Mouse (Mus musculus): Measurements from ENCODE around the gene Olfr961.

The Olfr961 gene

DNA sequence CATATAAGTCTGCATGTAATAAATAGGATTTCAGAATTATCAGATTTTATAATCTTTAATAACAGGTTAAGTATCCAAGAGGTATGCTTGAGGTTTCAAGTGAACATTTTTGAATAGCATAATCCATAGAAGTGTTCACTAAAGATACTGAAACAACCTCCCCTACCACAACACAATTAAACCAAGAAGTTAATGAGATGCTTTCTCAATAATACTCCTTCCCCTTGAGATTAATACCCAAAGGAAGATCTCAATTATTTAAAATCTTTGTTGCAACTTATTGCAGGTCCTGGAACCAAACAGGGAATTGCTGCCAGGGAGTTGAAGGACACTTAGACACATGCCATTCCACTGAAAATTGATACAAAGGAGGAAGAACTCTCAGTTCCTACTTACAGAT lies at the start of gene Olfr961:
TSS of gene Olfr961 (plus strand) at position 301 of the 400 bp plus-strand sequence.
- DNase-seq: no peak

DNA sequence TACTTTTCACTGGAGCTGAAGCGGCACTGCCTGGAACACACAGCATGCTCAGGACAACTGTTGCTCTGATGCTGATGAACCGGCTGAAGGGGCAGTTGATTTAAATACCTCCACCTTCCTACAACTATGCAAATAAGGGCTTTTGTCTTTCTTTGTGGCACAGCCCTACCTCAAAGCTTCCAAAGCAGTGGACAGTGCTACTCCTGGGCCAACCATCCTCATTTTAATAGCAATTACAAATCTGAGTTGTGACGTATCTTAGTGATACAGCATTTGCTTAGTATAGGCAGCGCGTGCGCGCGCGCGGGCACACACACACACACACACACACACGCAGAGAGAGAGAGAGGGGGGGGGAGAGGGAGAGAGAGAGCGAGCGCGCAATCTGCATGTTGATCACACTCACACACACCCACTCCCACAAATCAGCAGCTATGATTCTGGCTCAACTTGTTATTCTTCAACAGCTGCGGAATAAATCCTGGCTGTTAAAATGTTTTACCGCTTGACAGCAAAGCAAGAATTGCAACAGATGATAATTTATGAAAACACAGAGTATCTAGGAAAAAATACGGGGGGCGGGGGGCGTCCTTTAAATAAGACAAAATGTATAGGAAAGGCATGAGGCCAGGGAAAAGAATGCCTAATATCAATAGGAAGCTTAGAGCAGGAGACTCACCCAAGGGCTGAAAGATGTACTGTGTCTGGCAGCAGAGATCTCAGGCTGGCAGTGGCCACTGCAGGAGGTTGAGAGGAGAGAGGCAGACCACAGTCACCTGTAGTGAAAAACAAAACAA lies 42.2 kb upstream of the Olfr961 start:
- DNase-seq: no peak

DNA sequence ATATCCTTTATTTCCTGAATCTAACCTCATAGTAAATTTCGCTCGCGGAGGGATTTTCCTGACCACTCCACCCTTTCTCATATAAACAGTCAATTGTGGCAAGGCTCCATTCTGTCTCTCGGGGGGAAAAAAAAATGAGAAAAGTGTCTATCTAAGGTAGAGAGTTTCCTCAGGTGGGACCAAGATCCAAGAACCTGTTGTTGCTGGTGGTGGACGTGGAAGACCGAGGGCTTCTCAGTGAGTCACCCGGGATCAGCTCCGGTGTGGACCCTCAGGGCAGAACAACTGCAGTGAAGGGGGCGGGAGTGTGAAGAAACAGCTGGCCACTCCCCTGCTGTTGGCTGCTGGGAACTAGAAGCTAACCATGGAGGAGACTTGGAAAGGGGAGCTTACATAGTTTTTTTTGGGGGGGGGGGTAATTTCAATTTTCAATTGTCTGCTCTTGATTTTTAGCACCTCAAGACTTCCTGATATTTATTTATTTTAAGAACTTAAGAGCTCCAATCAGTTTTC lies 41.5 kb upstream of the Olfr961 start:
- DNase-seq: no peak

DNA sequence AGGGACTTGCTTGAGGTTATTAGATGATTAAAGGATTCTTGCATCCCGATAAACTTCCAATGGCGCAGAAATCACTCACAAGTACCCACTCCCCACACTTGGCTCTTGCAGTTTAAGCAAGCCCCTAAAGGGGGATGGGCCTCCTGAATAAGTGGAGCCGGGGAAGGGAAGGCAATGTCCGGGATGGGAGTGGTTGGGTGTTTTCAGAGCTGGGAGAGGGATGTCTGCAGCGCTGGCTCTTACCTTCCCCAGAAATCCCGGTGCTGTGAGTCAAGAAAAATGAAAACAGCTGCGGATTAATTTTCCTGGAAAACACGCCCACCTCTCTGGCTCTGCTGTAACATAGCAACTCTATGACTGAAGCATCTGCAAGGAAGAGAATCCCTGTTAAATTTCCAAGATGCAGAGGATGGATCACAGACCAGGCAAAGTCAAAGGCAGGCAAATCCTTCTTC lies 40.9 kb upstream of the Olfr961 start, which contains the start of gene AW551984:
TSS of gene AW551984 (minus strand) at position 405 of the 455 bp plus-strand sequence.
- DNase-seq: no peak

DNA sequence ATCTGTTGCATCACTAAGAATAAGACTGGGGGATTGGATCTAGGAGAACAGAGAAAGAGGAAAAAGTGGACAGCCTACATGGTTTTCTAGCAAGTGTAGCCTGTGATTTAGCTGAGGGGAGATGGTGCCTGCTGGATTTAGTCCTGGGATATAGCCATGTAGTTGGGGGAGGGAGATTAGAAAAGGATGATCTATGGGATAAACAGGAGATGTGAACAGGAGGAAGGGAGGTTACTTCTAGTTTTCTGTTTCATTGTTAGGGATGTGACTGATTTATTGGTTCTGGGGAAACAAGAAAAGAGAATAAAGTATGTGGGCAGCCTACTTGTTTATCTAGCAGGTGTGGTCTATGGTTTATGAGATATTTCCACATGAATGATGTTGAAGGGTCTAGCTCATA lies 36.4 kb upstream of the Olfr961 start:
- DNase-seq: no peak

DNA sequence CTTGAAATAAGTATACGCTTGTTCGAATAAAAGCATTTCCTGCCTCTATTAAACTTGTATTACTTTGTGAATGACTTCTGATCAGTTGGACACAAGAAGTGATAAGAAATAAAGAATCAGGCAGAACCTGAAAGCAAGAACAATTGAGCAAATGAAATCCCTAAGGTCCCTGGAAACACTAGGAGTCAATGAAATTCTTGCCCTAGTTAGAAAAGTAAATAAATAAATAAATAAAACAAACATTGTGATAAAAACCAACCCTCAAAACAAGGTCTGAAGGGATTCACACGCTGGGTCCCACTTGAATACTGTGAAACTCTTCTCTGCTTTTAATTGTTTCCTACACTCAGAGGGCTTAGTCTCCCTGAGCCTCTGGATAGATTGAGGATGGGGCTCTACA lies 34.5 kb upstream of the Olfr961 start, which contains the start of gene Olfr148:
TSS of gene Olfr148 (plus strand) at position 301 of the 400 bp plus-strand sequence.
- DNase-seq: no peak

DNA sequence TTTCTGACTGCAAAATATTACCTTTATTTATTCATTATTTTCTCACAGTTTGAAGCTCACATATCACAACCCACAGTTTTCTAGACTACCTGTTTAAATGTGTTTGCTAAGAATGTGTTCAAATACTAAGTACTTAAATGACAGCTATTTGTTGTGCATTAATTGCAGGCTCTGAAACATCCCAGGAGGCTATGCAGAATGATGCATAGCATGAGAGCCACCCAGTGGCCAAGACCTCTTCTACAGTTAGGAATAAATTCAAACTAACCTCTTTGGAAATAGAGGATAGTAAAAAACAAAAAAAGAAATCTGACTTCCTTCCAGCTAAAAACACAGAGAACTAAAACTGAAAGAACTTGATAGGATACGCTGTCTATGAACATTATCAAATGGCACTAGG lies 32.9 kb upstream of the Olfr961 start:
- DNase-seq: no peak

DNA sequence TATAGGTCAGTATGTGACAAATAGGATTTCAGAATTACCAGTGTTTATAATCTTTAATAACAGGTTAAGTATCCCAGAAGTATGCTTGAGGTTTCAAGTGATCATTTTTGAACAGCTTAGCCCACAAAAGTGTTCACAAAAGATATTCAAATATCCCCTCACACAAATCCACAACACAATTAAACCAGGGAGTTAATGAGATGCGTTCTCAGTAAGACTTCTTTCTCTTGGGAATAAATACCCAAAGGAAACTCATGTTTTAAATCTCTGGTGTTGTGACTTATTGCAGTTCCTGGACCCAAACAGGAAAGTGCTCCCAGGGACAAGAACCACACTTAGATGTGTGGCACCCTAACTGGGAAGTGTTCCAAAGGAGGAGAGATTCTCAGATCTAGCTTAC lies 23.8 kb upstream of the Olfr961 start, which contains the start of gene Olfr960:
TSS of gene Olfr960 (plus strand) at position 301 of the 400 bp plus-strand sequence.
- DNase-seq: no peak

DNA sequence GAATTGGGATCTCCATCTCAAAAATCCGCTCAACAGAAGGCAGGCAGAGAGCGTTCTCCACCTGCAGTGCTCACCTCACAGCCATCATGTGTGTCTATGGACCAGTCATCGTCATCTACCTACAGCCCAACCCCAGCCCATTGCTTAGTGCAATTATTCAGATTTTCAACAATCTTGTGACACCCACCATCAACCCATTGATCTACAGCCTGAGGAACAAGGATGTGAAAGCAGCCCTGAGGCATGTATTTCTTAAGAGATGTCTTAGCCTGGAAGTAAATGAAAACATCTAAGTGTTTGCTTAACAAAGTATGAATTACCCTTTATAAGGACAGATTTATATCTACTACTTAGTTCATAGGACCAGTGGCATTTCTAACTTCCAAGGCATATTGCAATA lies 21.1 kb upstream of the Olfr961 start:
- no peak for DNase-seq

DNA sequence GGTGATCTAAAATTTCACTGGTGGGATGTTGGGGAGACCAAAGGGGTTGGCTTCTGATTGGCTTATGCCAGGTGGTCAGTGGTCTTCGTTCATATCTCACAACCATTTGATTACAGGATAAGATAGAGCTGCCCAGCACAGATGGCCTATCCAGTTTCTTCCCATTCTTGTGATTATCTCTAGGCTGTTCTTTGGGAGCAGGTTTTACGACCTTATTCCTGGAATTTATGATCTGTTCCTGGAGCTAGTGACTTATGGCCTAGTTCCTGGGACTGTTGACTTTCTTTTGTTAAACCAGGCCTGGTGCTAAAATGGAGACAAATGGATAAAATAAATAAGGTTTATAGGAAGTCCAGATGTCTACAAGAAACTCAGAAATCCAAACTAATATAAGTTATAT lies 20.2 kb upstream of the Olfr961 start:
- no peak for DNase-seq

DNA sequence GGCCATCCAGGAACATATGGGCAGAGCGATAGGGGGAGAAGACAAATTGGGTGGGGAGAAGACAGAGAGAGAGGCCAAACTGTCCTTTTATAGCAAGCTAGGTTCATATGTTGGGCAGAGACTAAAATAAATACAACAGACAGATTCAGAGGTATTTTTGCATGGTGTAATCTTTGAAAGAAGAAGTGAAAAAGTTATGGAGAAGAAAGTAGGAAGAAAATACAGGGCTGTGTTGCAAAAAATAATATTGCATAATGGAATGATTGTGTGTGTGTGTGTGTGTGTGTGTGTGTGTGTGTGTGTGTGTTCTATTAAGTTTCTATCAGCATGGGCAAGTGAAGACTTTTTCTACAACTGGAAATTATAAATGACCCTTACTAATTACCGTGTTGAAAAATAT lies 15.8 kb upstream of the Olfr961 start:
- no peak for DNase-seq

DNA sequence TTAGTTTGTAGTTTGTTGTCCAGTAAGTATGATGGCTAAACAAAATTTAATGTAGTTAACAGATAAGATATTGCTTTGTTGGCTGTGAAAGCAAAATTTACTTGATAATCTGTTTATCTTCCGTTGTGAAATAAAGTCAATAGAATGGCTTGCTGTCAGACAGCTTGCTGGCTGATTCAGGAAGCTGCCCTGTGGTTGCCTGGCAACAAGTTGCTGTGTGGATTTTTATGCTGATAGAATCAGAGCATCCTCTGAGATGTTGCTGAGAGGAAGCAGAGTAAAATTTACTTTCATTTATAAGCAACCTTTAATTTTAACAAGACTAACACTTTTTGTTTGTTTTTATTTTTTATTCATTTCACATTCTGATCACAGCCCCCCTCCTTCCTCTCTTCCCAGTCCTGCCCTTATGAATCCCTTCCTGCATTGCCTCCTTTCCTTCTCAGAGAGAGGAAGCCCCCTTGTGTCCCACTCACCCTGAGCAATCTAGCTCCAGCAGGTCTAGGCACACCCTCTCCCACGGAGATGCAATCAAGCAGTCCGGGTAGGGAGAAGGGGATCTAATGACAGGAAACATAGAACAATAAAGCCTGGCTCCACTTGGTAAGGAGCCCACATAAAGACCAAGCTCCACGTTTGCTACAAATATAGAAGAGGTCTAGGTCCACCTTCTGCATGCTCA lies 10.8 kb upstream of the Olfr961 start:
- DNase-seq: no peak

DNA sequence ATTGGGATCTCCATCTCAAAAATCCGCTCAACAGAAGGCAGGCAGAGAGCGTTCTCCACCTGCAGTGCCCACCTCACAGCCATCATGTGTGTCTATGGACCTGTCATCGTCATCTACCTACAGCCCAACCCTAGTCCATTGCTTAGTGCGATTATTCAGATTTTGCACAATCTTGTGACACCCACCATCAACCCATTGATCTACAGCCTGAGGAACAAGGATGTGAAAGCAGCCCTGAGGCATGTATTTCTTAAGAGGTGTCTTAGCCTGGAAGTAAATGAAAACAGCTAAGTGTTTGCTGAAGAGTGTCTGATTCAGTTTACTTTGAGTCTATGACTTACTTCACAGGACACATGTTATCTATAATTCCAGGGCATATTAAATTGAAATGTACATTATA lies 2.5 kb downstream of the Olfr961 start:
- no peak for DNase-seq

DNA sequence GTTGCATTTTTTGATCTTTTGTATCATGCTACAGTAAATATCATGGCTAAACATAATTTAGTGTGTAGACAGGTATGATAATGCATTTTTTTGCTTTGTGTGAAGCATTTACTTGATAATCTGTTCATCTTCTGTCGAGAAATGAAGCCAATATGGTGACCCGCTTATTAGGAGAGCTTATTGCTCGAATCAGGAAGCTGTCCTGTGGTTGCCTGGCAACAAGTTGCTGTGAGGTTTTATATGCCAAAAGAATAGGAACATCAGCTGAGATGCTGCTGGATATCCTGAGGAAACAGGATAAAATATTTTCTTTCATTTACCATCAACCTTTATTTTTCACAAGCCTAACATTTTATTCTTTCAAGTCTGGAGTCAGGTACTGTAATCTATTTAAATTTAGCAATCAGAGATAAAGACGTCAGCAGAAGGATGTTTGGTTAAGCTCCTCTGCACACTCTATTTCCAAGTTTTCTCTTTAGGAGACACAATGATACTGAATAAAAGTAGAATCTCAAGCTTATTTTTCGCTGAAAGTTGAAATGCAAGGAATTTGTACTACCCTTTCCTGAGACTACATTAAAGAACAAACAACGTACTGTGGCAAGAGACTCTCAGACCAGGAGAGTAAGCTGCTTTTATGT lies 10.0 kb downstream of the Olfr961 start:
- DNase-seq: no peak

DNA sequence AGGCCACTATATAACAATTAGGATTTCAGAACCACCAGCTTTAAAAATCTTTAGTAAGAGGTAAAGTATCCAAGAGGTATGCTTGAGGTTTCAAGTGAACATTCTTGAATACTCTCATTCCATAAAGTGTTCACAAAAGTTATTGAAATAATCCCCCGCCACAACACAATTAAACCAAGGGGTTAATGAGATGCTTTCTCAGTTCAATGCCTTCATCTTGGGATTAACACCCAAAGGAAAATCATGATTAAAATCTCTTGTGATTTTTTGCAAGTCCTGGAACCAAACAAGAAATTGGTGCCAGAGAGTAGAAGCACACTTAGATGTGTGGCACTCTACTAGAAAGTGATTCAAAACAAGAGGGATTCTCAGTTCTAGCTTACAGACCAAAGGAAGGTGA lies 22.0 kb downstream of the Olfr961 start, which contains the start of gene Olfr963:
TSS of gene Olfr963 (plus strand) at position 301 of the 400 bp plus-strand sequence.
- DNase-seq: no peak

DNA sequence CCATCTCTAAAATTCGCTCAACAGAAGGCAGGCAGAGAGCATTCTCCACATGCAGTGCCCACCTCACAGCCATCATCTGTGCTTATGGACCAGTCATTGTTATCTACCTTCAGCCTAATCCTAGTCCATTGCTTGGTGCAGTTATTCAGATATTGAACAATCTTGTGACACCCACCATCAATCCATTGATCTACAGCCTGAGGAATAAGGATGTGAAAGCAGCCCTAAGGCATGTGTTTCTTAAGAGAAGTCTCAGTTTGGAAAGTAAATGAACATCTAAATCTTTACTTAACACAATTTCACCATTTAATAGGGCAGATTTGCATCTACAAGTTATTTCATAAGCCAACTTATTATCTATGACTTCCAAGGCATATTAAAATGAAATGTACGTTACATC lies 24.8 kb downstream of the Olfr961 start:
- no peak for DNase-seq

DNA sequence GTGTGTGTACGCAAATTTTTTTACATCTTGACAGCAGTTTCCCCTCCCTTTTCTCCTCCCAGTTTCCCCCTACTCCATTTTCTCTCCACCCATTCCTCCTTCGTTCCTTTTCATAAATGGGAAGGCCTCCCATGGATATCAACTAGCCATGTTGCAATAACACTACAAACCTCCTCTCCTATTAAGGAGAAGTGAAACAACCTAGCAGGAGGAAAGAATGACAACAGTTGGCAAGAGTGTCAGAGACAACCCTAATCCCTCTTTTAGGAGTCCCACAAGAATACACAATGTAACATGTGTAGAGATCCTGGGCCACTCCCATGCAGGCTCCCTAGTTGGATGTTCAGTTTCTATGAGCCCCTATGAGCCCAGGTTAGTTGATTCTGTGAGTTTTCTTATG lies 29.9 kb downstream of the Olfr961 start:
- no peak for DNase-seq

DNA sequence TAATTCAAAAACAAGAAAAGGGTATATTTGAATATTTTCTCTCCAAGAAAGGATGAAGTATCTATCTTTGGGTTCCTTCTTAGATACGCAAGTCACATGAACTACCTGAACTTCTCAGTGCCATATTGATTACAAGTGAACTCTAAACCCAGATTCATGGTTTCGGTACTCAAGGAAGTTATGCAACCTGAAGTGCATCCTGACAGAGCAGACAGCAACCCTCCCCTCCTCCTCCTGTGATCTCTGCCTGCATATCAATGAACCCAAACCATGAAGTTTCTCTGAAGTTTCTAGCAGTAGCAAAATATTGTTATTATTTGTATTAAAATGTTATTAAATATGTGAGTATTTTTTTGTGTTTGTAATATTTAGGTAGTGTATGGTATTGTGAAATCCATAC lies 33.7 kb downstream of the Olfr961 start:
- DNase-seq: no peak

DNA sequence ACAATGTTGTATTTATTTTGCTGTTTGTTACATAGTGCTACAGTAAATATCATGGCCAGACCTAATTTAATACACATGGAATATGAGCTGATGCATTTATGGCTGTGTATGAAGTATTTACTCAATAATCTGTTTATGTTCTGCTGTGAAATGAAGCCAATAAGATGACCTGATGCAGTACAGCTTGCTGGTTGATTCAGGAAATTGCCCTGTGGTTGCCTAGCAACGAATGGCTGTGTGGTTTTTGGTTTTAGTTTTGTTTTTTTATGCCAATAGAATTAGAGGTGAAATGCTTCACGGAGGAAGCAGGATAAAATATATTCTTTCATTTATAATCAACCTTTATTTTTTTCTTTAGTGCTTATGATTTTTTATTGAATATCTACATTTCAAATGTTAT lies 34.4 kb downstream of the Olfr961 start:
- DNase-seq: no peak
